Mouse (Mus musculus) megakaryocyte, embryonic 14.5 days (primary cell): ENCODE results near the gene Irgm2.

Source experiments
- FLI1 ChIP-seq: IDR thresholded peaks from 2 replicates; pipeline ENCODE4 v1.6.1; 2012; ENCODE audit warnings: low read length, inconsistent platforms, mixed read lengths
- GATA1 ChIP-seq: IDR thresholded peaks from 3 replicates; pipeline ENCODE4 v1.6.1; 2012; ENCODE audit warnings: mixed read lengths, low read length, inconsistent platforms, borderline replicate concordance

GRCm38 (mm10) chr11:58216823-58217222 is 17.4 kb downstream of the Irgm2 start:
- TF ChIP-seq GATA1: no peak
- TF ChIP-seq FLI1: no peak
